Mouse (Mus musculus): ENCODE measurements around the gene Vmn2r8. TPM values are rescaled to one million over a fixed set of nuclear protein-coding genes. Genes with fewer than 3 reads are reported as not detected.

The Vmn2r8 gene
- polyA plus RNA-seq, 1 experiment: not detected

GRCm38 (mm10) chr5:108750328-108751210 lies 58.1 kb downstream of the Vmn2r8 start:
- no peaks in the 10 kb centered on the region for H3K4me1 ChIP-seq (ENCODE audit: control insufficient read depth, insufficient read depth, low read length)
- H3K27ac ChIP-seq (ENCODE audit: insufficient read depth, low read length): no peak overlapping the region
- no peak overlapping the region for H3K4me3 ChIP-seq (ENCODE audit: insufficient read depth, low read length)
- TF ChIP-seq POLR2A (IDR thresholded peaks at IDR 0.05; ENCODE audit: low read depth, low read length) (no peak), CTCF (IDR thresholded peaks at IDR 0.05; ENCODE audit: borderline replicate concordance, insufficient read depth, low read length) (no peak)

- no peak for TF ChIP-seq CTCF (IDR thresholded peaks at IDR 0.05; ENCODE audit: borderline replicate concordance, insufficient read depth, low read length)
- no peak for TF ChIP-seq POLR2A (IDR thresholded peaks at IDR 0.05; ENCODE audit: low read depth, low read length)
- H3K27ac ChIP-seq (ENCODE audit: insufficient read depth, low read length): no peak overlapping the region
These were observed 64.0 kb downstream of the Vmn2r8 start for GRCm38 (mm10) chr5:108744629-108745028.

GRCm38 (mm10) chr5:108743856-108744255 lies 64.8 kb downstream of the Vmn2r8 start:
- no peak for TF ChIP-seq CTCF (IDR thresholded peaks at IDR 0.05; ENCODE audit: borderline replicate concordance, insufficient read depth, low read length)
- TF ChIP-seq POLR2A (IDR thresholded peaks at IDR 0.05; ENCODE audit: low read depth, low read length): no peak
- Histone ChIP-seq H3K4me3 (ENCODE audit: insufficient read depth, low read length) (no peak overlapping the region), H3K4me1 (ENCODE audit: control insufficient read depth, insufficient read depth, low read length) (no peaks in the 10 kb centered on the region)

More at GRCm38 (mm10) chr5:108744629-108745028, 64.0 kb downstream of the Vmn2r8 start:
- Histone ChIP-seq H3K4me3 (ENCODE audit: insufficient read depth, low read length) (no peak overlapping the region), H3K4me1 (ENCODE audit: control insufficient read depth, insufficient read depth, low read length) (no peaks in the 10 kb centered on the region)

GRCm38 (mm10) chr5:108742596-108742995 lies 66.1 kb downstream of the Vmn2r8 start:
- Histone ChIP-seq H3K27ac (ENCODE audit: insufficient read depth, low read length) (no peak overlapping the region), H3K4me1 (ENCODE audit: control insufficient read depth, insufficient read depth, low read length) (no peaks in the 10 kb centered on the region), H3K4me3 (ENCODE audit: insufficient read depth, low read length) (no peak overlapping the region)
- TF ChIP-seq CTCF (IDR thresholded peaks at IDR 0.05; ENCODE audit: borderline replicate concordance, insufficient read depth, low read length) (no peak), POLR2A (IDR thresholded peaks at IDR 0.05; ENCODE audit: low read depth, low read length) (no peak)

More at GRCm38 (mm10) chr5:108743856-108744255, 64.8 kb downstream of the Vmn2r8 start:
- no peak overlapping the region for H3K27ac ChIP-seq (ENCODE audit: insufficient read depth, low read length)

- TF ChIP-seq CTCF (IDR thresholded peaks at IDR 0.05; ENCODE audit: borderline replicate concordance, insufficient read depth, low read length) (no peak), POLR2A (IDR thresholded peaks at IDR 0.05; ENCODE audit: low read depth, low read length) (no peak)
- no peak overlapping the region for H3K4me3 ChIP-seq (ENCODE audit: insufficient read depth, low read length)
- H3K4me1 ChIP-seq (ENCODE audit: control insufficient read depth, insufficient read depth, low read length): no peaks in the 10 kb centered on the region
These were observed 66.8 kb downstream of the Vmn2r8 start for GRCm38 (mm10) chr5:108741844-108742243.

More at GRCm38 (mm10) chr5:108741844-108742243, 66.8 kb downstream of the Vmn2r8 start:
- H3K27ac ChIP-seq (ENCODE audit: insufficient read depth, low read length): no peak overlapping the region

Other genes starting within 250 kb of the Vmn2r8 start
- 74.7 and 92.7 TPM in 2 replicates for gene Gak, start 179.1 kb downstream of the Vmn2r8 start, polyA plus RNA-seq (2011; ENCODE audit: insufficient read length, low read depth, missing spikeins)
- gene Tmem175, start 179.1 kb downstream of the Vmn2r8 start, polyA plus RNA-seq (2011; ENCODE audit: insufficient read length, low read depth, missing spikeins): 29.0 and 36.3 TPM in 2 replicates
- 17.9 and 18.6 TPM in 2 replicates for gene Idua, start 148.5 kb downstream of the Vmn2r8 start, polyA plus RNA-seq (2011; ENCODE audit: insufficient read length, low read depth, missing spikeins)
- gene Dgkq, start 139.2 kb downstream of the Vmn2r8 start, polyA plus RNA-seq (2011; ENCODE audit: insufficient read length, low read depth, missing spikeins): 11.7 and 11.8 TPM in 2 replicates
- 0.23 TPM in 1 of 2 replicates, not detected in the other for gene Slc26a1, start 133.3 kb downstream of the Vmn2r8 start, polyA plus RNA-seq (2011; ENCODE audit: insufficient read length, low read depth, missing spikeins)
- gene Fgfrl1, start 116.5 kb downstream of the Vmn2r8 start, polyA plus RNA-seq (2011; ENCODE audit: insufficient read length, low read depth, missing spikeins): 22.5 and 30.6 TPM in 2 replicates
- gene Rnf212, start 33.9 kb downstream of the Vmn2r8 start, polyA plus RNA-seq (2011; ENCODE audit: insufficient read length, low read depth, missing spikeins): not detected in 2 replicates
- gene Tmed11, start 13.5 kb downstream of the Vmn2r8 start, polyA plus RNA-seq (2011; ENCODE audit: insufficient read length, low read depth, missing spikeins): not detected in 2 replicates
- gene Vmn2r9, start 43.8 kb upstream of the Vmn2r8 start, polyA plus RNA-seq (2011; ENCODE audit: insufficient read length, low read depth, missing spikeins): not detected in 2 replicates
- not detected in 2 replicates for gene Vmn2r10, start 197.7 kb upstream of the Vmn2r8 start, polyA plus RNA-seq (2011; ENCODE audit: insufficient read length, low read depth, missing spikeins)

Data from embryonic fibroblast, embryonic 13.5 days (primary cell).